Mouse (Mus musculus) heart, postnatal 36 days (tissue): Measurements from ENCODE around the gene Phactr4. TPM values are rescaled to one million over a fixed set of nuclear protein-coding genes. Genes with fewer than 3 reads are reported as not detected.

Experiments used
- microRNA-seq, 2 experiments: library from miRNA; unstranded; fragments of <30 nt; microRNA quantifications; one replicate each; pipeline ENCODE4 v1.2.0; 2021; ENCODE audit warnings: borderline number of aligned reads in 2 of 2
- total RNA-seq, 2 experiments: library from RNA; stranded (reverse); gene quantifications; 2 replicates each; pipeline ENCODE4 v1.2.3; 2021

Phactr4 gene
- total RNA-seq, 2 experiments from 2014 or later = 23.4 to 27.1 TPM

Small RNA genes lying within 50 kb of the gene (microRNA-seq; reads per million reads assigned to microRNA genes)
- 0 reads per million in 2 experiments for gene Gm25707

Other genes starting within 250 kb of the Phactr4 start
- gene Ythdf2, start 210.2 kb downstream of the Phactr4 start, total RNA-seq = 10 to 100 TPM; 27.6 to 30.5 TPM
- gene Gmeb1, start 160.9 kb downstream of the Phactr4 start, total RNA-seq = 1 to 10 TPM; 8.8 to 9.6 TPM
- gene Taf12, start 148.1 kb downstream of the Phactr4 start, total RNA-seq = 10 to 100 TPM; 28.2 to 34.8 TPM
- gene Rab42, start 119.1 kb downstream of the Phactr4 start, total RNA-seq = under 1 TPM in 1 of 2 experiments, not detected in 1; 0.98 TPM
- 10 to 100 TPM; 25.0 to 28.8 TPM for gene Trnau1ap, start 93.0 kb downstream of the Phactr4 start, total RNA-seq
- 1 to 10 TPM; 6.4 to 7.2 TPM for gene Rcc1, start 68.9 kb downstream of the Phactr4 start, total RNA-seq
- 1 to 10 TPM; 3.4 to 4.3 TPM for gene Med18, start 41.4 kb upstream of the Phactr4 start, total RNA-seq
- 1 to 10 TPM; 3.3 to 4.1 TPM for gene Sesn2, start 88.0 kb upstream of the Phactr4 start, total RNA-seq
- gene Atpif1, start 111.2 kb upstream of the Phactr4 start, total RNA-seq = 100 to 1,000 TPM; 311 to 330 TPM
- gene Dnajc8, start 113.1 kb upstream of the Phactr4 start, total RNA-seq = 10 to 100 TPM; 50.9 to 63.2 TPM
- gene Ptafr, start 141.6 kb upstream of the Phactr4 start, total RNA-seq = 1 to 10 TPM; 1.8 to 3.2 TPM
- gene Eya3, start 216.5 kb upstream of the Phactr4 start, total RNA-seq = 10 to 100 TPM; 28.2 to 35.0 TPM